Mouse (Mus musculus) adrenal gland, postnatal 25 days (tissue): ENCODE measurements around the gene Rims1. TPM values are rescaled to one million over a fixed set of nuclear protein-coding genes. Genes with fewer than 3 reads are reported as not detected.

Source experiments
- DNase-seq: peaks from one replicate; pipeline ENCODE4 v3.0.0; 2021; ENCODE audit warnings: mixed read lengths
- long read RNA-seq: library from polyadenylated mRNA; stranded (forward); transcript quantifications from one replicate; pipeline ENCODE4 v2.0.0, GENCODE M21; 2021
- total RNA-seq: library from RNA; stranded (reverse); gene quantifications from 2 replicates; pipeline ENCODE4 v1.2.3, GENCODE M21; 2021

Gene Rims1
- 0.19 and 0.55 TPM in 2 replicates for total RNA-seq
- long read RNA-seq, partial matches to known transcripts, result 1 of 2 reads
- long read RNA-seq, other reads (novel, unspliced or antisense), result 1 of 2 reads

DNA sequence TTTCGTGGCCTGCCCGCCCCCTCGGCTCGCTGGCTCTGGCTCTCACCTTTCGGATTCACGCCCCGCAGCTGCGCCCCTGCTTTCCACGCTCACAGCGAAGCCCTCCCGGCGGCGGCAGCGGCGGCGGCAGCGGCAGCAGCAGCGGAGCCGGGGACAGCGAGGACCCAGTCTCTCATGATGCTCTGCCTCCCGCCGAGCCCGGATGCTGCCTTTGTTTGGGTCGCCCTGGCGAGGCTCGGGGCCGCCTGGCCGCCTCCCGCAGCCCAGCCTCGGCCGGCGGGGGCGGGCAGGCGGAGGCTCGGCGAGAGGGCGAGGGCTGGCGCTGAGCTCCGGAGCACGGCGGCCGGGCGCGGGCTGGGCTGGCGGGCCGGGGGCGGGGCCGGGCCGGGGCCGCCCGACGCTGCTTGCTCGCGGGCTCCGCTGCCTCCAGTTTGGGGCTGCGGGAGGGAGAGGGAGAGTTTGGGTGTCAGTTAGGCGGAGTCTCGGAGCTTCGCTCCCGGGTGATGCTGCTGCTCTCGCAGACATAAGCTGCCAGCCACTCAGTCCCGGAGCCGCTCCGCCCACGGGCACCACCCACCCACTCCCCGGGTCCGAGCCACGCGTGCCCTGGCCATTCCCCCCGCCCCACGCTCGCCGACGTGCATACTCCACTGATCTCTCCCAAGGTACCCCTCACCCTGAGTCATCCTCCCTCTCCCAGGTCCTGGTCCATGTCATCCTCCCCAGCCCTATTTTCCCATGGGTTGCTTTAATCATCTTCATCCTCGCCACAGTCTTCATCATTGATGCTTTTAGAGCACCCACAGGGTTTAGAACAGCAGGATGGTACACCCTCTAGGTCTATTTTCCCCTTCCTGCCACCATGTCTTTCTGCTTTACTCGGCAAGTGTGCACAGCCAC is at the start of gene Rims1:
Gene Rims1, minus strand, starts transcription at position 269 of the 900 bp plus-strand sequence.
- DNase-seq, result peak; percentile 56

DNA sequence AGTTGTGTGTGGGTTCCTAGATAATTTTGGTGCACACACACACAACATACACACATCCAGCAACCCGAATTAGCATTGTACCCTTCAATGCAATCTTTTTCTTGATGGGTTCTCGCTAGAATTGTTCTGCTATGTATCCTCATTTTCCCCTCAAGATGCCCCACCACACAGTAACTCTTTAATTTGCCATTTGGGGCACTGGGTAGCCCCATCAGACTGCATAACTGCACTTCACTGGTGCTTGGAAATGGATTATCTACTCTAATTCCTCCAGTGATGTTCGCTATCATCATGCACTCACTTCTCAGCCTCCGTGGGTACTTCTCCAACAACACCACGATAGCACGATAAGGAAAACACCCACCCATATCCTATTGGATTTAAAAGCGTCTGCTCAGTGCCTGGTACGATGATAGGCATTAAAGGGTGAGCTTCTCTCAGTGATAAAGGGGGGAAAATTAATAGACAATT is 867 bp upstream of the Rims1 start:
- no peak for DNase-seq

DNA sequence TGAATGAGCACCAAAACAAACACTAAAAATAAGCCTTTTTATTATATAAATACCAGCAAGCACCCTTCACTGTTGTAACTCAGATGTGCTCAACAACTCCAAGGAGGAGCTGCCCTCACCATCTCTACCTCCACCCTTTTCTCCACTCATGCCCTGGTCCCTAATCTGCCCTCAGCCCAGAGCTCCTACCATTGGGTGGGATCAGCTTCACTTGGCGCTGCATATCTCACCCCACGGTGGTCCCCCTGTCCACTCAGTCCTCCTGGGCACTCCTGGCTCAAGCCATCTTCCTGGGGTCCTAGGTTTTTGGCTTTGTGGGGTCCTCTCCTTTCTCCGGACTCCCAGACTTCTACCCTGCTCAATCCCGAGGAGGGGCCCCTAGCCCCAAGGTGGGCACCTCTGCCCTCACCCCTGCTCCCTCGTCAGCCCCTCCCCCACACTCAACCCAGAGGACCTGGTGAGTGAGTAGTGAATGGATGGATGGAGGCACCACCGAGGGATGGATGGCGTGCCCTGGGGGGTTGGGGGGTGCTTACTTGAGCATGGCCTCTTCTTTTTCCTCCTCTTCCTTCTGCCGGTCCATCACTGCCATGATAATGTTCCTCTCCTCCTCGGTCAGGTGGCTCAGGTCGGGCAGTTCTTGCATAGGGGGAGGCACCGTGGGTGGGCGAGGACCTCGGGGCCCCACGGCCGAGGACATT is 619 bp downstream of the Rims1 start:
- DNase-seq, result peak; percentile 2

DNA sequence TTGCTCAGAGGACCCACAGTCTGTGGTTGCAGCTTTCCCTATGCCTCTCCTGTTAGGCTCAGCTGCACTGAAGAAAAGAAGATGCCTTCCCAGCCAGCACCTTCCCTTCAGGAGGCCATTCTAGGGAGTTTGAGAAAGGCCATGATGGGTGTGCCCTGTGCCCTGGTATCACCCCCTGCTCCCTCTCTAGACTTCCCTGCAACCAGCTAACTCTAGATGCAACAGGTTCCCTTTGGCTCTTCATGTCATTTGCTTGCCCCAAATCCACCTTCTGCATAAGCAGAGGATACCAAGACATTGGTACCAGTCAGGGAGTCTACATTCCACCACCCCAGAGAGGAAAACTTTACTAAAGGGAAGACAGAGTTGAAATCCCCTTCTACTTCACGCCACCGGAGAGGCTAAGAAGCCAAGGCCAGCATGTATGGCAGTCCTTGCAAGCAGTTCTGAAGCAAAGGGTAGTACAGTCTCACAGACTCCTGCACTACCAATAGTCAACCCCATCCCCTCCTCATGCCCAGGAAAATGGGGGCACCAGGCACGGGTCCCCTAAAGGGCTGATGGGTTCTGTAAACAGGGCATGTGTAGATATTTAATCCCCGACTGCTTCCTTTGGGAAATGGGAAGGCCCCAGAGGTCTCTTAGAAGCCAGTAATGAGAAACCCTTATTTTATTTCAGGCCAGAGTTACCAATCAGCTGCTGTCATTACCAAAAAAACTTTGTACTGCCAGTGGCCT is 1.5 kb downstream of the Rims1 start:
- no peak for DNase-seq

DNA sequence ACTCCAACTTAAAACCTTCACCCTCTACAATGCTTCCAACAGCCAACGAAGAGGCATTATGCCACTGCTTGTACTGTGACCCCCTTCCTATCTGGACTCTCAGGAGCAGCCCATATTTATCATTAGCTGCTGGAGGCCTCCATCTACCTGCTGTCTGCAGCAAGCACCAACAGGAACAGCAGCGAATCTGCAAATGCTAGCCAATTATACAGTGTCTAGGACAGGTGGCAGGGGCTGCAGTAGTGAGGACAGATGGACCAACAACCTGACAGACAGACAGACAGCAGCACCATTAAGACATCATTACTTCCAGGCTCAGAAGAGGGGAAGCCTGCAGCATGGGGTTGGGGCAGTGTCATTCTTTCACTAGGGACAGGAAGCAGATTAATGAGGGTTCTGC is 2.3 kb downstream of the Rims1 start:
- no peak for DNase-seq

DNA sequence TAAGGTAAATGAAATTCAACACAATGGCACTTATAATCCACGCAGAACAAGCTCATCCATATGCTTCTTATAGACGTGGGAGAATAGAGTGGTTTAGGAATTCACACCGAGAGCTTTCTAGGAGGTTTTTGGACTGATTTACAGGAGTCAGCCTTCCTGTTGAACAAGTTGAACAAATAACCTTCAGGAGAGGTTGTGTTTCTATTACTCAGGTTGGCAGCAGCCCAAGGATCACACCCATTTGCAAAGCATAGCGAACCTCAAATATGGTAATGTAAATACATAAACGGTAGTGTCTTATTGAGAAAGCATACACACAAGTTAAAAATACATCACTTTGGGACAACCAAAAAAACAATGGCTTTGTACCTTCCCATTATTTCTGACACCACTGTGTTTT is 5.5 kb downstream of the Rims1 start:
- DNase-seq, result no peak

DNA sequence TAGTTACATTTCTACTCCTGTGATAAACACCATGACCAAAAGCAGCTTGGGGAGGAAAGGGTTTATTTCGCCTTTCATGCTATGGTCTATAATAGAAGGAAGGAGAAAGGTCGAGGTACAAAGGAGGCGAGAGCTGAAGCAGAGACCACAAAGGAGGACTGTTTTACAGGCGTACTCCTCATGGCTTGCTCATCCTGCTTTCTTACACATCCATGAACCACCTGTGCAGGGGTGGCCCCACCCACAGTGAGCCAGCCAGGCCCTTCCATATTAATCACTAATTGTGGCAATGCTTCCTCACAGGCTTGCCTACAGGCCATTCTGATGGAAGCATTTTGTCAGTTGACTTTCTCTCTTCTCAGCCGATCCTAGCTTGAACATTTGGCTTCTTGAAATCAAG is 8.7 kb downstream of the Rims1 start:
- DNase-seq, result no peak

DNA sequence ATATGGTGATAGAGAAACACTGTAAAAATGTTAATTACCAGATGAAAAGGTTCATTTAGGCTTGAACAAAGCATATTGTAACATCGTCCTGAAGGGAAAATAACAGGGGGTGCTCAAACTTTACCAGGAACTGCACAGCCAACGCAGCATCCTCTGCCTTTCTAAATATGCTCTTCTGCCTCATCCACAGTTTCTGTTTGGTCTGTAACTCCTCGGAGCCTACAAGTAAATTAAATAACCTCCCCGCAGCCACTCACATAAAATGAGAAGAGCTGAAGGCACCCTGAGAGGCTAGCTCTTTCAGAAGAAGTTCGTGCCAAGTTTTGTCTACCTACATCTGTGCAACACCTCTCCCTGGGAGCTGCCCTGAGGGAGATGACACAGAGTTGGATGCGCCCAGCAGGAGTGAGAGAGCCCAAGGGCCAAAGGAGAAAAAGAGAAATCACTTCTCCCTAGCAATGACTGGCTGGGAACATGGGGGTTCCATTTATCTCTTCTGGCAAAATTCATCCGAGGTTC is 16.3 kb downstream of the Rims1 start:
- no peak for DNase-seq

DNA sequence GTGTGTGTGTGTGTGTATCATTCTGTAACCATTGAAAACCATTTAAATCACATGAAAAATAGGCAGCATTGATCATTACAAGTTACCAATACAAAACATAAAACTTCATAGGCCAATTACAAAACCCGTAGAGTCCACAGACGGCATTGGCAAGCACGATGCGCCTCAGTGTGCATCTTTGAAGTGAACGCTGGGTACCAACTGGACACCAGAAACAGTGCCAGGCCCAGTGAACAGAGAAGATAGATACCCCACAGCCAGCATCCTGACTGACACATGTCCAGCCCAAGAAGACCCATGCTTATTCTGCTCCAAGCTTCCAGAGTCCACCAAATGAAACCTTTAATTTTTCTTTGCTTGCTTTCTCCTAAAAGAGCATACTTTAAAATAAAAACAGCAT is 18.2 kb downstream of the Rims1 start:
- no peak for DNase-seq

DNA sequence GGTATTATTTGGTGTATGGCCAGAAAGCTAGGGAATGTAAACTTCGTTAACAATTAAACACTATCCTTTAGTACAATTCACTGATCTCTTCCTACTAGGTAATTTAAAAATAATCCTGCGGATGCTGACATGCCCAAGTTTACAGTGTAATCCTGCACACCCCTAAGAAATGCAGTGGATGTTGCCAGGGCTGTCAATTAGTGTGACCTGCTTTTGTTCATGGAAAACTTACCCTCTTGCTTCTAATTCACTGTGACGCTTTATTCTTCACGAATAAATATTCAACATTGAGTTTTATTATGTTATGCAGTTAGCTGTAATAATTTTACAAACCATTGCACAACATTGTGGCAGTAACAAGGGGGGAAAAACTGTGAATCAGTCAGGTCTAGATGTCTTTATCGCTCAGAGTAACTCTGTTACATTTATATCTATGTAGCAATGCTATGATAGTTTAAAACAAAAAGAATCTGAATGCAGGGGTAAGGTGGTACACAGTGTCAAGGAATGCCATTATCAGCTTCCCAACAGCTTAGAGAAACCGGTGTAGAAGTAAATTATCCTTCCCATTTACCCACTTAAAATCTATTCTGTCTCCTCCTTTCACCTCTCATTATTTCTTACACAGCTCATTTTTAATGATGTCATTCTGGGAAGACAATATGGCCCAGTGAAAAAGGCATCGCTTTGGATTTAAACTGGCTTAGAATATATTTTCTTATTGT is 35.1 kb downstream of the Rims1 start:
- no peak for DNase-seq

DNA sequence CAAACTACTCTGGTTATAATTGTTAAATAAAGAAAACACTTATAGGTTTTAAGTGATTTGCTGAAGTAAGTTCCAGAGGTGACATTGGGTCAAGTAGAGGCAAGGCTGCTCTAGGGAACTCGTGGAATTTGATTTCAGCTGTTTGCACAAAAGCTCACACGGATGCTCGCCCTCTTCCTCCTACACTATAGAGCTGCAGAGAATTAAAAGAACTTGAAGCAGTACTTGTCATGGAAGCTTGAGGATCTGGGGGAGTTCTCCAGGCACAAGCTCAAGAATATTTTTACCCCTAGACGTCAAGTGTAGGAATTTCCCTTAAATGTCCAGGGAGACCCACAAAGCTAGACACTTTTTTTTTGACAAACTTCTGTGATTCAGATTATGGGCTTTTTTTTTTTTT is 42.4 kb downstream of the Rims1 start:
- DNase-seq, result no peak

DNA sequence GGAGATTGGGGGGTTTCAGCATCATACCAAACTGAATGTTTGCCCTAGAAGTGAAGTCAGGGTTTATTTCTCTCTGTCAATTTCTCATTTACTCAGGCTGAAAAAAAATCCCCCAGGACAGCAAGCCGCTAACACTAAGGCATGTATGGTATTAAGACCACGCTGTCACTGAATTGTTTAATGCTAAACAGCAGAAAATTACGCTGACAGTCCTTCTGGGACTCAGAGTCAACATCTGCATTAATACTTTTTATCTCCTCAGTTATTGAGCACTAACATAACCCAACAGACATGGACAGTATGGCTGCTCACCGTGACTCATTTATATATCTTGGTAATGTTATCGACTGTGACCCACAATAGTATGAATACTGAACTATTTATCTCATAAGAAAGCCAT is 43.0 kb downstream of the Rims1 start:
- no peak for DNase-seq

DNA sequence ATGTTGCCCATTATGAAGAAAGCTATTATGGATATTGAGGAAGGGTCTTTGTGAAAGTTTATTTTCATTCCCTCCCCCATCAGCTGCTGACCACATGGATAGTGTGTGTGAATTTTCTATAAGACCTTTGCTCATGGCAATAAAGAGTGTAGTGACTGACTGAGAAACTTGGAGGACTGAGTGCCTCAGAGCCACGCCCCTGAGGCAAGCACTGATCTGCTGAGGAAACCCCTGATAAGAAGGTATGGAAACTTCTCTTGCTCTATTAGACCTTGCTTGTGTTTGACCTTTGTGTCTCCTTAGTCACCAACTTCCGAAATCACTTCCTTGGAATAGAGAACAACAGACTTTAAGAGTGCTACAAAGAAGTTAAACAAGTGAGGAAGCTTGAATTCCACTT is 55.3 kb downstream of the Rims1 start:
- no peak for DNase-seq

DNA sequence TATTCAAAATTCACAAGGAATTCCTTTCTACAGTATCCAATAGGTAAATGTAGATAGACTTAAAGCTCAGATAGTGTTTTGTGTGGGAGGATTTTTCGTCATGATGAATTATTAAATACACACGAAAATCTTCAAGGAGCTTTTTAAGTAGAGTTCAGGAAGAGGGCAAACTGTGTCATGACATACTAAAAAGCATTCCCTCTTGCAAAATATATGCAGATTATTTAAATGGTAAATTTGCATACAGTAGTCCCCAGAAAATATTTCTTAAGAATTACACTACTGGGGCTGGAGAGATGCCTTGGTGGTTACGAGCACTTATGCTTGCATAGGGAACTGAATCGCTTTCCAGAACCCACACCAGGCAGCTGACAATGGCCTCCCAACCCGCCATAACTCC is 61.1 kb downstream of the Rims1 start:
- no peak for DNase-seq

DNA sequence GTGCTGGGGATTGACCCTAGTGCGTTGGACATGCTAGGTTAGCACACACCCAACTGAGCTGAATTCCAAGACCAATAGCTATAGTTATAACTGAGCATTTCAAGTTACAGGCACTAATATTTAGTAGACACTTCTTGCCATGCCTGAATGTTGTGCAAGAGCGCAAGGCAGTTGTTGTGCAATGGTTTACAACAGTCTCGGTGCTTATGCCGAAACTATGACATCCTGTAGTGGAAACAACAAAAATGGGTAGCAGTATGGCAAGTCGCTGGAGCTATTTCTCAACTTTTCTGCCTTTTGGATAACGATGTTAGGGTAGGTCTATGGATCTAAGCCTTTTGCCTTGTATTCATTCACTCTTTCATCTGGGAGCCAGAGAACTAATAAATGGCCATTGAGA is 68.3 kb downstream of the Rims1 start:
- no peak for DNase-seq

DNA sequence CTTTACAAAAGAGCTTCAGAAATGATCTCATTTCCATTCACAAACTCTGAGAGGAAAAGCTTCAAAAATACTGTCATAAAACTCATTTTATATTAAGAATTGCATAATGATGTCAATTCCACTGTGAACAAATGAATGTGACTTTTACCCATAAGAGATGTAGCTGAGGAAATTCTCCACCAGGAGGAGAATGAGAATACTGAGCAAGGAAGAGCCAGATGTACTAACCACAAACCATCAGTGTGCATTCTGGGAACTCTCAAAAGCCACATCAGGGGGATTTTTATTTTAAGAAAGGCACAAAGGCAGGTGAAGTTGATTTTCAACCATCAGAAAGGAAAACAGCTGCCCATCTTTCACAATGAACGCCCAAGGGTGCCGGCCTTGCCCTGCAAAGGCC is 71.4 kb downstream of the Rims1 start:
- no peak for DNase-seq

DNA sequence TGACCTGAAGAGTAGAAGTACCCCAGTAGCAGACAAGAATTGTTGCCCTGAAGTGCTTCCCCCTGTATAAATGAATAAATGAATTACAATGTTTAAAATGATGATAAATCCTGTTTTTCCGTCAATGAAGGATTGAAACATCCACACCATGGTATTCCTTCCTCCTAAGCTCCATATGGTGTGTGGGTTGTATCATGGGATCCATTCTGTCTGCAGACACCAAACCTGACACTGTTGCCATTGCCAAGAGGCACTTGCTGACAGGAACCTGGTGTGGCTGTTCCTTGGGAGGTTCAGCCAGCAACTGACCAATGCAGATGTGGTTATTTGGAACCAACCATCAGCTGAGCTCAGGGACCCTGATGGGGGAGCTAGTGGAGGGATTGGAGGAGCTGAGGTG is 72.5 kb downstream of the Rims1 start:
- DNase-seq, result no peak

DNA sequence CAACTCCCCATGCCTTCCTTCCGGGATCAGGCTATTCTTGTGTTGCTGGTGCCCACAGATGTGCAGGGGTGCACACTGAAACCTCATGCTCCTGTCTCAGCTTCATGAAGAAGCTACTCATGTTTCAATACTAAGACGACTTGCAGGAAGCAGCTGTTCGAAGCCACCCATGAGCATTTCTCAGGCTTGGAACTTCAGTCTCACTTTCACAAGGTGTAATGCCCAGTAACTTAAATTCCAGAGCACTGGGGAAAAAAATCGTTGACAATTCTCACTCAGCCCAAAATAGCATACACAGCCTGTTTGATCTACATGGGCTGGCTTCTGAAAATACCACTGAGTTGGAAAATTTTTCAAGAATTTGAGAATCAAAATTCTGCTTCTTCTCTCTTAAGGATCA is 77.6 kb downstream of the Rims1 start:
- DNase-seq, result no peak

DNA sequence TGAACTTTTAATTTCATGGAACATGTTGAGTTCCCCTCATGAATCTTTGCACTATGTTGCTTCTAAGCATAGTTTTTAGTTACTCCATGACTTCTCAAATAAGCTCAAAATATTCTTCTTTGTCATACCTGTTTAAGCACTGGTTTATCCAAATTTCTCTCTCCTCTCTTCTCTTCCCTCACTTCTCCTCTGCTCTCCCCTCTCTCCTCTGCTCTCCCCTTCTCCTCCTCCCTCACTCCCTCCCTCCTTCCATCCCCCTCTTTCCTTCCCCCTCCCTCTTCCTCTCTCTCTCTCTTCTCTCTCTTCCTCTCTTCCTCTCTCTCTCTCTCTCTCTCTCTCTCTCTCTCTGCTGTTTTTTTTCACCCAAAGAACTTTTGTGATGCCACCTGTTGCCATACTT is 84.1 kb downstream of the Rims1 start:
- DNase-seq, result no peak

DNA sequence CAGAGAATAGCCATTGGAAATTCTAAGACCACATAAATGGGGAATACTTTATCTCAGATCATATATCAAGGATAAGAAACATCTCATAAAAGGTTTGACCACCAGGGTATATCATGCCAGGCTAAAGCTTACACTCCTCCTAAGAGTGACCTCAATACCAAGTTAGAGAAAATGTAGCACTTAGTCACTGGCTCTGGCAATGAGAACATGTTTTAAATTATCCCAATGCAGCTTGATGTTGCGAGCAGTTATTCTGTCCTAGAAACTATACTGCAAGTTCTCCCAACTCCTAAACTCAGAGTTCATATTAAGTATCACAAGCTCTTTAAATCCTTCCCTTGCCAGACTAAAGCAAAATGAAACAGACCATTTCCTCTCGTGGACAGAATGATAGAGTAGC is 85.1 kb downstream of the Rims1 start:
- no peak for DNase-seq

DNA sequence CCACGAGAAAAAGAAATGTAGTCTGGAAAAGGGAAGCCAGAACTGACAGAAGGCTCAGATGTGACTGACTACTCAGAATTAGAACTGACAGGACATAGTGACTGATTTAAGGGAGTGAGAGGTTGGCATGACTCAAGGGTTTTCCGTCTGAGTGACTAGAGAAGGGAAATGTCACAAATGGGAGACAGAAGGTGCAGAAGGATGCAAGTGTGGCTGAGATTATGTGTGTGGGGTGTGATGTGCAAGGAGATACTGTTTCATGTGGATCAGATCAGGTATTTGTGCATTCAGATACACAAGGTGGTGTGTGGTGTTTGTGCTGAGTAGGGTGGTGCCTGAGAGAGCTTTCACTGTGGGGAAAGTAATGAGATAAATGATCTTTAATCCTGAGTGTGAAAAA is 96.3 kb downstream of the Rims1 start:
- DNase-seq, result no peak

DNA sequence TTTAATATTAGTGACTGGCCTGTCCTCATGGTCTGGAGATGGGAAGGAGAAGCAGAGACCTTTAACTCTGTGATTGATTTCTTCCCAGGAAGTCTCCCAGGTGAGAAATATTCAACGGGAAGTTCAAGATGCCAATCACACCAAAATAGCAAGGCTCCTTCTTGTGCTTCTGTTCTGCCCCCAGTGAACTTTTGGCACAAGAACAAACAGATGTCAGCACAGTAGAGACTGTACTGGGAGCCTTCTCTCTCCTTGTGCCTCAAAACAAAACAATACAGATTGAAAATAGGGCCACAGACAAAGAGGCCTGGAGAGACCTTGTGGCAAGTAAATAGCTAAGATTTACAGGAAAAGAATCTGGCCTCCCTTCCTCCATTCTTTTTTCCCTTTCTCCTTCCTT is 110.7 kb downstream of the Rims1 start:
- no peak for DNase-seq
